In the genomic region with DNA sequence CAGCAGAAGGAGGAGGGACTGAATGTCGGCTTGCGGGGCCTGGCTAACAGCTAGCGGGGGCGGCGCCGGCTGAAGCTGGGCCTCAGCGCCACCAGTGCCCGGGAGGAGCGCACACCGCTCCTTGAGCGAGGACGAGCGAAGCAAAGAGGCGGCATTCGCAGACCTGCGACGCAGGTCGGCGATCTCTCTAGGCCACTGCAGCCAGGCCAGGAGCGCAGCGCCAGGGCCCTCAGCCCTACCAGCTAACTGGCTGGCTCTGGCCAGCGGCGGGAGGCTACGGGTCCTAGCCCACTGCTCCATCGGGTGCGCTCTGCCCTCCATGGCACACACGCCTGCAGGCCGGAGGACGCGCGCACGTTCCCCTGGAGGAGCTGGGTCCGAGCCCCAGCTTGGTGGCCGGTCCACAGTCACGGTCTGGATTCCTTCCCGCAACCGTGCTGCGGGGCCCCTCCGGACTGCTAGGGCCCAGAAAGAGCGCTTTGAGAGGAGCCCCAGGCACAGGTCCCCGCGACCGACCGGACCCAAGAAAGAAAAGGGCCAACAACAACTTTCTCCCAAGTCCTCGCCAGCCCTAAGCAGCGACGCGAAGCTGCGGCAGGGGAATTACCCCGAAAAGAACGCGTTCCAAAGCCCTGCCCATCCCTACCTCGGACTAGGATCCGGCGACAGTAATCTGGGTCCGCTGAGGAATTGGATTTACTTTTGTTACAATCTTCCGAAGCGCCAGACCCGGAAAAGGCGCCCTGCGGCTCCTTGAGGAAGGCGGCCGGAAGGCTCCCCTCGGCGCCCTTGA, we compare ENCODE assay signal across 9 mouse cellular contexts. TPM values are rescaled to one million over a fixed set of nuclear protein-coding genes. Genes with fewer than 3 reads are reported as not detected.
DNase-seq lines count a peak whose midpoint lies in the region; ATAC-seq and TF ChIP-seq lines count a peak whose summit lies in the region.
"Had no signal": no experiment of that assay in that cellular context is flagged by ENCODE, and none has a peak within 500 bp of the region (broad histone marks: within the 10 kb centered on the region; RNA-seq: fewer than 3 reads in every experiment).

No protein-coding gene starts in this region.

- intact Hi-C loops in left cerebral cortex, postnatal 4 days (cut with DNase I), result no loop called here

- no peak for TF ChIP-seq CTCF in olfactory bulb, adult 2 months (IDR thresholded peaks at IDR 0.05; ENCODE audit: insufficient read depth, low read depth, low read length)

- 1% methylated on average over 65 of the region's 65 CpGs for WGBS in liver, embryonic 11.5 days
- WGBS in embryonic facial prominence, embryonic 15.5 days, result under 1% methylated on average over 65 of the region's 65 CpGs
- 3% methylated on average over 65 of the region's 65 CpGs for WGBS in olfactory bulb, adult 2 months

- peaks cover 100% of the 10 kb centered on the region for H3K27me3 ChIP-seq in liver, embryonic 11.5 days (replicated peaks; ENCODE audit: control insufficient read depth, insufficient read depth, low read length)
- H3K27me3 ChIP-seq in embryonic facial prominence, embryonic 15.5 days, result peaks cover 97% of the 10 kb centered on the region

- no peaks in the 10 kb centered on the region for H3K36me3 ChIP-seq in liver, embryonic 11.5 days (ENCODE audit: control insufficient read depth, insufficient read depth, low read length)
- no peaks in the 10 kb centered on the region for H3K36me3 ChIP-seq in embryonic facial prominence, embryonic 15.5 days

- ATAC-seq in liver, embryonic 11.5 days (replicated peaks; ENCODE audit: low FRiP score), result no peak
- ATAC-seq in embryonic facial prominence, embryonic 15.5 days (ENCODE audit: insufficient number of reproducible peaks, low FRiP score, low TSS enrichment, low read depth), result 0 out of 2 replicates have a peak, but pooled peaks have one; percentile 27

- TF ChIP-seq POLR2A in olfactory bulb, adult 2 months (IDR thresholded peaks at IDR 0.05; ENCODE audit: insufficient read depth, low read depth, low read length), result no peak

- H3K4me2 ChIP-seq in liver, embryonic 11.5 days, result peak overlapping the region; percentile 47
- peak overlapping the region; percentile 44 for H3K4me2 ChIP-seq in embryonic facial prominence, embryonic 15.5 days (replicated peaks)

- H3K9me3 ChIP-seq in liver, embryonic 11.5 days (ENCODE audit: control insufficient read depth, low read length), result no peaks in the 10 kb centered on the region
- H3K9me3 ChIP-seq in embryonic facial prominence, embryonic 15.5 days (replicated peaks), result no peaks in the 10 kb centered on the region

- DNase-seq in liver, embryonic 11.5 days (ENCODE audit: low spot score), result peak; percentile 43
- DNase-seq in liver, result no peak
- peak; percentile 34 for DNase-seq in kidney, postnatal 10 days
- DNase-seq in left cerebral cortex, postnatal 4 days, result no peak
- DNase-seq in layer of hippocampus, postnatal 14 days (ENCODE audit: low spot score in 2 of 2), result no peak
- no peak for DNase-seq in thymus, postnatal 14 days

- H3K9ac ChIP-seq in liver, embryonic 11.5 days (ENCODE audit: low read depth, low read length), result no peak overlapping the region
- no peak overlapping the region; the same call in 1 of the 2 replicates for H3K9ac ChIP-seq in embryonic facial prominence, embryonic 15.5 days

- no peak overlapping the region for H3K27ac ChIP-seq in liver, embryonic 11.5 days (ENCODE audit: low read depth, low read length)
- no peak overlapping the region for H3K27ac ChIP-seq in embryonic facial prominence, embryonic 15.5 days (replicated peaks)
- no peak overlapping the region for H3K27ac ChIP-seq in olfactory bulb, adult 2 months (ENCODE audit: insufficient read depth, low read depth, low read length)

- H3K4me3 ChIP-seq in liver, embryonic 11.5 days (ENCODE audit: low read depth, low read length), result peak overlapping the region; percentile 14
- peak overlapping the region; percentile 30 for H3K4me3 ChIP-seq in embryonic facial prominence, embryonic 15.5 days (replicated peaks)
- H3K4me3 ChIP-seq in olfactory bulb, adult 2 months (ENCODE audit: insufficient read depth, low read depth, low read length), result peak overlapping the region; percentile 36

- H3K4me1 ChIP-seq in liver, embryonic 11.5 days (replicated peaks; ENCODE audit: control insufficient read depth, insufficient read depth, low read length), result peaks cover 6% of the 10 kb centered on the region
- peaks cover 38% of the 10 kb centered on the region for H3K4me1 ChIP-seq in embryonic facial prominence, embryonic 15.5 days
- peaks cover 30% of the 10 kb centered on the region for H3K4me1 ChIP-seq in olfactory bulb, adult 2 months (ENCODE audit: control insufficient read depth, insufficient read depth, low read length)

RNA-seq across cellular contexts. Expression of a gene that starts 0.5 kb away (rescaled TPM):
- not detected in 2 replicates for polyA plus RNA-seq in liver, embryonic 11.5 days (2014; fragmentation: Nextera tagmentation; extraction: Ambion mirVana)
- polyA plus RNA-seq in embryonic facial prominence, embryonic 15.5 days (2015; fragmentation: Nextera tagmentation; extraction: Ambion mirVana), result 0.27 and 0.43 TPM in 2 replicates
- not detected in 2 replicates for polyA plus RNA-seq in olfactory bulb, adult 2 months (2012; ENCODE audit: insufficient read depth, insufficient read length, low replicate concordance, missing spikeins)
- 1 to 10 TPM; 2.4 to 3.2 TPM for total RNA-seq in left cerebral cortex, postnatal 4 days (2021)
- 1 to 10 TPM; 1.2 to 2.4 TPM for total RNA-seq in layer of hippocampus, postnatal 14 days (2021)
- total RNA-seq: adrenal gland, postnatal 36 days had no signal

RNA-seq across cellular contexts. Expression of a gene that starts 49.7 kb away (rescaled TPM):
- not detected in 2 replicates for polyA plus RNA-seq in liver, embryonic 11.5 days (2014; fragmentation: Nextera tagmentation; extraction: Ambion mirVana)
- polyA plus RNA-seq in embryonic facial prominence, embryonic 15.5 days (2015; fragmentation: Nextera tagmentation; extraction: Ambion mirVana), result not detected in 2 replicates
- not detected in 2 replicates for polyA plus RNA-seq in olfactory bulb, adult 2 months (2012; ENCODE audit: insufficient read depth, insufficient read length, low replicate concordance, missing spikeins)
- not detected for total RNA-seq in left cerebral cortex, postnatal 4 days (2021)
- total RNA-seq in layer of hippocampus, postnatal 14 days (2021), result not detected
- total RNA-seq: adrenal gland, postnatal 36 days had no signal

Comparison
In these comparisons a context has a peak if more than half of its experiments do, and no peak if none do; other contexts are left out.
1. DNase-seq: peak in liver, embryonic 11.5 days (single experiment) and kidney, postnatal 10 days (single experiment); none in liver (single experiment), left cerebral cortex, postnatal 4 days (single experiment), layer of hippocampus, postnatal 14 days (0 of 2) and thymus, postnatal 14 days (single experiment).
2. Peak in every context shown above with its lines, with median percentiles within 50 percentile points of each other: H3K4me3 ChIP-seq.